Mouse (Mus musculus) erythroblast, embryonic 14.5 days (primary cell): Measurements from ENCODE around the gene Ankrd60. TPM values are rescaled to one million over a fixed set of nuclear protein-coding genes. Genes with fewer than 3 reads are reported as not detected.

Source experiments
- H3K27me3 ChIP-seq: 2 replicates; pipeline ENCODE4 v1.6.1; 2012; ENCODE audit warnings: inconsistent platforms; ENCODE audit not compliant: control insufficient read depth
- H3K36me3 ChIP-seq: 2 replicates; pipeline ENCODE4 v1.6.1; 2012; ENCODE audit warnings: mild to moderate bottlenecking, inconsistent platforms; ENCODE audit not compliant: control insufficient read depth
- H3K4me1 ChIP-seq: 2 replicates; pipeline ENCODE4 v1.6.1; 2012; ENCODE audit warnings: inconsistent platforms; ENCODE audit not compliant: control insufficient read depth
- H3K4me3 ChIP-seq: replicated peaks from 2 replicates; pipeline ENCODE3; 2012; ENCODE audit warnings: moderate library complexity, mild to moderate bottlenecking, inconsistent platforms
- H3K9me3 ChIP-seq: 2 replicates; pipeline ENCODE4 v1.6.1; 2012; ENCODE audit warnings: low read length, inconsistent platforms, mixed read lengths; ENCODE audit not compliant: control insufficient read depth
- GATA1 ChIP-seq: IDR thresholded peaks from 2 replicates; pipeline ENCODE4 v1.6.1; 2012; ENCODE audit warnings: low read length, inconsistent platforms, mixed read lengths
- TAL1 ChIP-seq: IDR thresholded peaks from 3 replicates; pipeline ENCODE4 v1.6.1; 2012; ENCODE audit warnings: low read length, inconsistent platforms, mixed read lengths
- polyA plus RNA-seq: library from polyadenylated mRNA; stranded (reverse); fragments of >175 nt; gene quantifications from 2 replicates; pipeline ENCODE4 v1.2.3, GENCODE M21; 2012

The Ankrd60 gene
- not detected in 2 replicates for polyA plus RNA-seq

- Histone ChIP-seq H3K27me3 (peaks cover 65% of the 10 kb centered on the region), H3K9me3 (no peaks in the 10 kb centered on the region), H3K36me3 (no peaks in the 10 kb centered on the region), H3K4me1 (peaks cover 14% of the 10 kb centered on the region), H3K4me3 (no peak within 1 kb of the TSS)
- TF ChIP-seq TAL1 (no peak), GATA1 (no peak)
Observed at GRCm38 (mm10) chr2:173577669-173578557, at the start of gene Ankrd60. Gene Ankrd60 (minus strand): TSS chr2:173578365.

GRCm38 (mm10) chr2:173625786-173626185 is 47.6 kb upstream of the Ankrd60 start:
- no peak for TF ChIP-seq GATA1
- TF ChIP-seq TAL1, result no peak
- Histone ChIP-seq H3K9me3 (no peaks in the 10 kb centered on the region), H3K27me3 (no peaks in the 10 kb centered on the region), H3K4me3 (no peak overlapping the region), H3K36me3 (no peaks in the 10 kb centered on the region), H3K4me1 (no peaks in the 10 kb centered on the region)

GRCm38 (mm10) chr2:173624667-173625066 is 46.5 kb upstream of the Ankrd60 start:
- H3K36me3 ChIP-seq, result no peaks in the 10 kb centered on the region
- no peaks in the 10 kb centered on the region for H3K27me3 ChIP-seq
- H3K4me1 ChIP-seq, result no peaks in the 10 kb centered on the region
- TF ChIP-seq GATA1, result no peak
- no peak for TF ChIP-seq TAL1
- H3K4me3 ChIP-seq, result no peak overlapping the region
- H3K9me3 ChIP-seq, result no peaks in the 10 kb centered on the region

- Histone ChIP-seq H3K27me3 (no peaks in the 10 kb centered on the region), H3K4me3 (no peak overlapping the region), H3K4me1 (no peaks in the 10 kb centered on the region), H3K9me3 (no peaks in the 10 kb centered on the region), H3K36me3 (no peaks in the 10 kb centered on the region)
- TF ChIP-seq TAL1 (no peak), GATA1 (no peak)
Observed at GRCm38 (mm10) chr2:173622173-173622601, 44.0 kb upstream of the Ankrd60 start.

- no peaks in the 10 kb centered on the region for H3K27me3 ChIP-seq
- no peak for TF ChIP-seq GATA1
- TF ChIP-seq TAL1, result no peak
- H3K9me3 ChIP-seq, result no peaks in the 10 kb centered on the region
- H3K4me3 ChIP-seq, result no peak overlapping the region
- H3K36me3 ChIP-seq, result no peaks in the 10 kb centered on the region
- no peaks in the 10 kb centered on the region for H3K4me1 ChIP-seq
Observed at GRCm38 (mm10) chr2:173620645-173621044, 42.5 kb upstream of the Ankrd60 start.

- TF ChIP-seq TAL1 (no peak), GATA1 (no peak)
- no peak overlapping the region for H3K4me3 ChIP-seq
- no peaks in the 10 kb centered on the region for H3K27me3 ChIP-seq
- H3K9me3 ChIP-seq, result no peaks in the 10 kb centered on the region
- H3K36me3 ChIP-seq, result peaks cover 8% of the 10 kb centered on the region
- no peaks in the 10 kb centered on the region for H3K4me1 ChIP-seq
Observed at GRCm38 (mm10) chr2:173619132-173619531, 41.0 kb upstream of the Ankrd60 start.

DNA sequence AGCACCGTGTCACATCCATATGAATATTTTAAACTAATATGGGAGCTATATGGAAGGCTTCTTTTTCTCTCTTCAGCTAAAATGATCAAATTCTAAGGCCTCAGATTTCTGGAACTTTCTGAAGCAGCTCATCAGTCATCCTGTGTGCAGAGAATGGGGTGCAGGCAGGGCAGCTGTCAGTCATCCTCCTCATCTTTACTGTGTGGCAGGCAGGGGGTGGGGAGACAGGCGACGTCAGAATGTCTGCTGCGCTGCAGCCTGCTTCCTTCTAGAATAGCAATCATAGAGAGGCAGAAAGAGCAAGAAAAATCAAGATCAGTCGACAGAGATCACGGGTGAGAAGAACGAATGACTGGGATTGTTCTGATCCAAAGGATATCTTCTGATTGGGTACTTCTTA is 38.0 kb upstream of the Ankrd60 start:
- peaks cover 12% of the 10 kb centered on the region for H3K36me3 ChIP-seq
- no peaks in the 10 kb centered on the region for H3K4me1 ChIP-seq
- H3K27me3 ChIP-seq, result no peaks in the 10 kb centered on the region
- H3K9me3 ChIP-seq, result no peaks in the 10 kb centered on the region
- H3K4me3 ChIP-seq, result no peak overlapping the region
- TF ChIP-seq TAL1 (no peak), GATA1 (no peak)

- Histone ChIP-seq H3K4me3 (no peak overlapping the region), H3K4me1 (no peaks in the 10 kb centered on the region), H3K27me3 (no peaks in the 10 kb centered on the region)
Observed at GRCm38 (mm10) chr2:173615378-173616081, 37.4 kb upstream of the Ankrd60 start.

More at GRCm38 (mm10) chr2:173615378-173616081, 37.4 kb upstream of the Ankrd60 start:
- Histone ChIP-seq H3K9me3 (no peaks in the 10 kb centered on the region), H3K36me3 (peaks cover 12% of the 10 kb centered on the region)
- TF ChIP-seq TAL1 (no peak), GATA1 (no peak)
